Mouse (Mus musculus): ENCODE results near the gene Ddx31. TPM values are rescaled to one million over a fixed set of nuclear protein-coding genes. Genes with fewer than 3 reads are reported as not detected.

The Ddx31 gene
- polyA plus RNA-seq, 1 experiment, result 0.71 TPM

Other genes with a start within 250 kb of the Ddx31 start
- gene Gfi1b, start 218.4 kb upstream of the Ddx31 start, polyA plus RNA-seq (2012; ENCODE audit: insufficient read depth, insufficient read length, missing spikeins), result not detected in 2 replicates
- gene Tsc1, start 199.2 kb upstream of the Ddx31 start, polyA plus RNA-seq (2012; ENCODE audit: insufficient read depth, insufficient read length, missing spikeins), result 5.0 TPM in 2 replicates
- gene Spaca9, start 140.7 kb upstream of the Ddx31 start, polyA plus RNA-seq (2012; ENCODE audit: insufficient read depth, insufficient read length, missing spikeins), result not detected in 2 replicates
- not detected in 2 replicates for gene Ak8, start 140.2 kb upstream of the Ddx31 start, polyA plus RNA-seq (2012; ENCODE audit: insufficient read depth, insufficient read length, missing spikeins)
- gene Gtf3c4, start within 50 bp of the Ddx31 start, polyA plus RNA-seq (2012; ENCODE audit: insufficient read depth, insufficient read length, missing spikeins), result 5.3 and 5.9 TPM in 2 replicates
- not detected in 2 replicates for gene Barhl1, start 76.3 kb downstream of the Ddx31 start, polyA plus RNA-seq (2012; ENCODE audit: insufficient read depth, insufficient read length, missing spikeins)
- gene Cfap77, start 214.7 kb downstream of the Ddx31 start, polyA plus RNA-seq (2012; ENCODE audit: insufficient read depth, insufficient read length, missing spikeins), result not detected in 2 replicates
- 4.9 and 5.4 TPM in 2 replicates for gene Ttf1, start 219.9 kb downstream of the Ddx31 start, polyA plus RNA-seq (2012; ENCODE audit: insufficient read depth, insufficient read length, missing spikeins)